Mouse (Mus musculus) midbrain, embryonic 12.5 days (tissue): ENCODE data around the gene Lhx8. TPM values are rescaled to one million over a fixed set of nuclear protein-coding genes. Genes with fewer than 3 reads are reported as not detected.

ENCODE experiments used
- ATAC-seq: fragments of 200-750 bp; cut with Nextera tagmentation; 2 replicates; pipeline ENCODE4 v1.8.0; 2017; ENCODE audit warnings: low read depth, moderate TSS enrichment, moderate library complexity; ENCODE audit not compliant: low FRiP score
- H3K27ac ChIP-seq: fragments of 300-500 bp; sonication (generic); replicated peaks from 2 replicates; pipeline ENCODE4 v1.5.1; 2016; ENCODE audit warnings: mild to moderate bottlenecking
- H3K27me3 ChIP-seq: fragments of 300-500 bp; sonication (generic); 2 replicates; pipeline ENCODE4 v1.6.1; 2016; ENCODE audit warnings: mild to moderate bottlenecking
- H3K36me3 ChIP-seq: fragments of 300-500 bp; sonication (generic); 2 replicates; pipeline ENCODE4 v1.6.1; 2016
- H3K4me1 ChIP-seq: fragments of 300-500 bp; sonication (generic); 2 replicates; pipeline ENCODE4 v1.6.1; 2016
- H3K4me2 ChIP-seq: fragments of 300-500 bp; sonication (generic); replicated peaks from 2 replicates; pipeline ENCODE4 v1.6.1; 2016; ENCODE audit warnings: mild to moderate bottlenecking, moderate library complexity
- H3K4me3 ChIP-seq: fragments of 300-500 bp; sonication (generic); 2 replicates; pipeline ENCODE4 v1.5.1; 2016; ENCODE audit warnings: mild to moderate bottlenecking
- H3K9ac ChIP-seq: fragments of 300-500 bp; sonication (generic); replicated peaks from 2 replicates; pipeline ENCODE4 v1.6.1; 2016; ENCODE audit warnings: mild to moderate bottlenecking, moderate library complexity
- H3K9me3 ChIP-seq: fragments of 300-500 bp; sonication (generic); 2 replicates; pipeline ENCODE4 v1.6.1; 2016; ENCODE audit warnings: mild to moderate bottlenecking
- WGBS: fragments of 180-500 bp; shearing (Covaris S2); methylation state at CpG from one replicate; pipeline ENCODE4 v1.1.7; 2016; 5-methylcytosine and 5-hydroxymethylcytosine counted together
- polyA plus RNA-seq: library from polyadenylated mRNA; unstranded; fragments of >200 nt; fragmentation: Nextera tagmentation; extraction: Ambion mirVana; gene quantifications from 2 replicates; pipeline ENCODE4 v1.2.1, GENCODE M21; 2016

The Lhx8 gene
- polyA plus RNA-seq, 1 experiment from 2014 or later, result 0.50 TPM

DNA sequence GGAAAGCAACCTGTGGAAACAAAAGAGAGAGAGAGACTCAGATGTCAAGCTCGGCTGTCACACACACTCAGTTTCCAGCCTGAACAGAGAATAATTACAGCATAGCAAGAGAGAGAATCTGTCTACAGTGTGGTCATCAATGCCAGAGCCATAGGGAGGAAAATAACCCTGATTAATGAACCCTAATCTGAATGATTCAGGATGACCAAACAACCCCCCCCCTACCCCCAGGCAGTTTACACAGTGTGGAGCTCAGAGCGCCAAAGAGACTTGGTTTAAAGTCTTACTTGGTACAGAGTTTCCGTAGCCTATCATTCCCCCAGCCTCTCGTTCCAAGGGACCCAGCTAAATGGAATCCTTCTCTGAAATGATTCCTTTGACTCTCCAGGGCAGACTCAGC is 45.1 kb downstream of the Lhx8 start:
- no peaks in the 10 kb centered on the region for H3K4me1 ChIP-seq
- H3K27ac ChIP-seq, result no peak overlapping the region
- no peak for ATAC-seq
- H3K4me3 ChIP-seq, result no peak overlapping the region
- no peak overlapping the region for H3K4me2 ChIP-seq
- H3K36me3 ChIP-seq, result no peaks in the 10 kb centered on the region
- 64% methylated on average over 4 of the region's 4 CpGs for WGBS
- H3K27me3 ChIP-seq, result 0 out of 2 replicates have a peak, but pooled peaks cover 6% of the 10 kb centered on the region
- no peak overlapping the region for H3K9ac ChIP-seq
- no peaks in the 10 kb centered on the region for H3K9me3 ChIP-seq

DNA sequence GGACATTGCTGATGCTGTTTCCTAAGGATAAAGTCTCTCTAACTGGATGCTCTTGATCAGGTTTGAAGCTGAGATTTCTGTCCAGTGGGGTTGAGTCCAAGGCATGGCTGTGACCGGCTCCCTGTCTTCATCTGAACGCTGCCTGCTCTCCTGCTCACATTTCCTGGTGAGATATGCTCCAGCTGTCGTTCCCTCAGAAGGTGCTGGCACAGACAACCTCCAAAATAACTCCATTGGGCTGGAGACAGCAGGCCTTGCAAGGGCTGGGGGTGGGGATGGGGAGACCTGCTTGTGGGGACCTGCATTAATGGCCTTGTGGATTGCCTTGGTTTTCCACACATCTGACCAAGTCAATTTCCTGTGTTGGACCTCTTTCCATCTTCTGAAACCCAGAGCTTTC is 46.2 kb downstream of the Lhx8 start:
- no peaks in the 10 kb centered on the region for H3K4me1 ChIP-seq
- no peak overlapping the region for H3K9ac ChIP-seq
- H3K9me3 ChIP-seq, result no peaks in the 10 kb centered on the region
- WGBS, result 93% methylated on average over 3 of the region's 3 CpGs
- H3K4me2 ChIP-seq, result no peak overlapping the region
- 0 out of 2 replicates have a peak, but pooled peaks cover 6% of the 10 kb centered on the region for H3K27me3 ChIP-seq
- H3K36me3 ChIP-seq, result no peaks in the 10 kb centered on the region
- no peak for ATAC-seq
- H3K27ac ChIP-seq, result no peak overlapping the region
- H3K4me3 ChIP-seq, result no peak overlapping the region

DNA sequence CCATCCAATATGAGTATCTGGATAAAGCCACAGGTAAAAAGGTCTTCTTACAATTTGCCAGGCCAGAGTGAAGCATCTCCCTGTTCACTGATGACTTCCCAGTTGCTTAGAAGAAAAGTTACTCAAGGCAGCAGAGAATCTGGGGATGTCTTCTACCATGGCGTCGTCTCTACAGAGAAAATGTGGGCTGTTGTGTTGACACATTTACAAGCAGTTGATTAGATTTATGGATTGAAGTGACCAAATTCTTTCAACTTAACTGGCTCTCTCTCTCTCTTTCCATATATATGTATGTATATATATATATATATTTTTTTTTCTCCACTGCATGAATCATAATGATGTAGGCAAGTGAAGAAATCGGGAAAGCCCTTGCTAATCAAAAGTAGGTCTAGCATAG is 55.8 kb downstream of the Lhx8 start:
- H3K4me3 ChIP-seq, result no peak overlapping the region
- no peak for ATAC-seq
- no peaks in the 10 kb centered on the region for H3K36me3 ChIP-seq
- H3K9ac ChIP-seq, result no peak overlapping the region
- no peak overlapping the region for H3K27ac ChIP-seq
- H3K27me3 ChIP-seq, result peaks cover 5% of the 10 kb centered on the region
- no peak overlapping the region for H3K4me2 ChIP-seq
- no peaks in the 10 kb centered on the region for H3K9me3 ChIP-seq
- 92% methylated on average over 3 of the region's 3 CpGs for WGBS
- peaks cover 2% of the 10 kb centered on the region; the same call in 1 of the 2 replicates for H3K4me1 ChIP-seq

DNA sequence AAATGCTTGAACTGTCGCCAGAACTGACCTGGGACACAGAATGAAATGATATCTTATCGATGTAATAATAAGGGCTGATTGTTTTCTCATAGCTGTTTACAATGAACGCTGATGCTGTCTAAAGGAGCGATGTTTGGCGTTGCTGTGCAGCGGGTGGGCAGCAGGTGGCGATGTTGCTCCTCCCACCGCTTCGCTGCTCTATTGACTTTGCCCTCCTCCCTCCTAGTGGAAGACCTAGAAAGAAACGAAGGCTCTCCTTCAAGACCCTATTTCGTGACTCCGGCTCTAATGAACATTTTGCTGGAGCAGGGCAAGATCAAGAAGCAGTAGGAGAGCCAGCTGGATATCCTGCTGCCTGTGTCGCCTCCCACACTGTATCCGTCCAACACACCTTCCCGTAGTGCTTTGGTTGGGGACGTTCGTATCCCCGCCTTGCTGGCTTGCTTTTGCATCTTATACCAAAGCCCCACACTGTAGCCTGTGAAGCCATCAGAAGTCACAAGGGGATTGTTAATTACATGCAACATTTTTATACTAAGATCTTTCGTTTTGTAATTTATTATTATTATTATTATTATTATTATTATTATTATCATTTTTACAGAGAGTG is 60.6 kb downstream of the Lhx8 start:
- Histone ChIP-seq H3K27me3 (no peaks in the 10 kb centered on the region; the same call in none of the 2 replicates), H3K9me3 (no peaks in the 10 kb centered on the region), H3K36me3 (no peaks in the 10 kb centered on the region), H3K27ac (no peak overlapping the region), H3K4me2 (peak overlapping the region; percentile 61), H3K4me1 (peaks cover 2% of the 10 kb centered on the region; the same call in 1 of the 2 replicates), H3K9ac (0 out of 2 replicates have a peak overlapping the region, but pooled peaks have one; percentile 15), H3K4me3 (peak overlapping the region; percentile 30)
- WGBS, result 10% methylated on average over 19 of the region's 19 CpGs
- peak; percentile 85 for ATAC-seq

DNA sequence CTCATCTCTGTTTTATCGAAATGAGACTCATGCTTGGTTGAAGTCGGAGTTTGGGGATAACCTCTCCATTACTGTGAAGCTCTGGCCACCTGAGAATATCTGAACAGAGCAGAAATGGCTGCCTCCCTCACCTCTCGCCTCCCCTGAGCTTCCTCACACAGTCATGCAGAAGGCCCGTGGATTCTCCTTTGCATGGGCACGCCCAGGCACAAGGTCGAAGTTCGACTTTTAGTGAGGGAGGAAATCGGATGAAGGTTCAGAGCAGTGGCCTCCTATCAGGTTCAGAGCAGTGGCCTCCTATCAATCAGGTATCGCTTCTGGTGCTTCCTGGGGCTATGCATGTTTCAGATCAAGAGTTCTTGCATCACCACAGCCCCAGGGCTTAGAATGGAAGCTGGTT is 62.1 kb downstream of the Lhx8 start:
- Histone ChIP-seq H3K9me3 (no peaks in the 10 kb centered on the region), H3K27me3 (no peaks in the 10 kb centered on the region; the same call in none of the 2 replicates), H3K27ac (no peak overlapping the region), H3K4me3 (no peak overlapping the region), H3K9ac (no peak overlapping the region), H3K4me2 (no peak overlapping the region), H3K4me1 (peaks cover 2% of the 10 kb centered on the region; the same call in 1 of the 2 replicates), H3K36me3 (no peaks in the 10 kb centered on the region)
- ATAC-seq, result no peak
- 78% methylated on average over 9 of the region's 9 CpGs for WGBS

DNA sequence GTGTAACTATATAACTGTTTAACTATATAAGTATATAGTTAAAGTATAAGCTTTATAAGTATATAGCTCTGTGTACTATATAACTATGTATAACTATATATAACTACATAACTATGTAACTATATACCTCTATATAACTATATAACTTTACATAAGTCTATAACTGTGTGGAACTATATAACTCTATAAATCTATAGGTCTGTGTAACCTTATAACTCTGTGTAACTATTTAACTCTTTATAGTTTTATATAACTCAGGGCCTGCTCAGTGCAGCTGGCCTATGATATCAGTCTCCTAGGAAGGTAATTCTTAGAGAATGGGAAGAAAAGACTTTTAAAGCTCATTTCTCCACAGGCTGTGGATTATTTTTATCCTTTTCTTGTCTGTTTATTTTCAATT is 73.1 kb downstream of the Lhx8 start:
- H3K9me3 ChIP-seq, result no peaks in the 10 kb centered on the region
- H3K4me1 ChIP-seq, result no peaks in the 10 kb centered on the region
- H3K9ac ChIP-seq, result no peak overlapping the region
- H3K27ac ChIP-seq, result no peak overlapping the region
- H3K36me3 ChIP-seq, result no peaks in the 10 kb centered on the region
- no peak overlapping the region for H3K4me2 ChIP-seq
- no peaks in the 10 kb centered on the region for H3K27me3 ChIP-seq
- no peak overlapping the region for H3K4me3 ChIP-seq
- ATAC-seq, result no peak
